Mouse (Mus musculus) retina, adult 2 months (tissue): Measurements from ENCODE around the gene Ppp1r3d.

ENCODE experiments used
- DNase-seq: peaks from one replicate; pipeline ENCODE4 v3.0.0-alpha.2; 2012; ENCODE audit warnings: low read depth, low spot score

Ppp1r3d gene

GRCm38 (mm10) chr2:178415150-178415448 lies 827 bp upstream of the Ppp1r3d start:
- DNase-seq, result no peak

GRCm38 (mm10) chr2:178413481-178414260 lies 601 bp downstream of the Ppp1r3d start:
- DNase-seq, result no peak

- no peak for DNase-seq
These were observed 1.2 kb downstream of the Ppp1r3d start for GRCm38 (mm10) chr2:178413081-178413480.

- no peak for DNase-seq
These were observed 1.7 kb downstream of the Ppp1r3d start for GRCm38 (mm10) chr2:178412598-178412997.

- no peak for DNase-seq
These were observed 4.0 kb downstream of the Ppp1r3d start for GRCm38 (mm10) chr2:178410286-178410685.

- no peak for DNase-seq
These were observed 5.2 kb downstream of the Ppp1r3d start for GRCm38 (mm10) chr2:178409024-178409423.

- DNase-seq, result no peak
These were observed 7.0 kb downstream of the Ppp1r3d start, which contains the start of gene Sycp2 for GRCm38 (mm10) chr2:178407053-178407815. Sycp2 (minus strand) TSS chr2:178407685.
